Mouse (Mus musculus) hindbrain, postnatal 0 days (tissue): ENCODE data around the gene Hnrnpl. TPM values are rescaled to one million over a fixed set of nuclear protein-coding genes. Genes with fewer than 3 reads are reported as not detected.

Source experiments
- ATAC-seq: fragments of 200-750 bp; cut with Nextera tagmentation; 2 replicates; pipeline ENCODE4 v1.8.0; 2017; ENCODE audit warnings: mild to moderate bottlenecking, moderate TSS enrichment, moderate library complexity
- DNase-seq: peaks from one replicate; pipeline ENCODE4 v3.0.0-alpha.2; 2015; ENCODE audit warnings: low spot score
- H3K27ac ChIP-seq: fragments of 300-500 bp; sonication (generic); 2 replicates; pipeline ENCODE4 v1.5.1; 2014; ENCODE audit warnings: mild to moderate bottlenecking
- H3K27me3 ChIP-seq: fragments of 300-500 bp; sonication (generic); 2 replicates; pipeline ENCODE4 v1.6.1; 2014; ENCODE audit warnings: low read length, mixed read lengths; ENCODE audit not compliant: insufficient read depth
- H3K36me3 ChIP-seq: fragments of 300-500 bp; sonication (generic); 2 replicates; pipeline ENCODE4 v1.6.1; 2014; ENCODE audit warnings: low read length, mixed read lengths; ENCODE audit not compliant: insufficient read depth
- H3K4me1 ChIP-seq: fragments of 300-500 bp; sonication (generic); 2 replicates; pipeline ENCODE4 v1.6.1; 2014; ENCODE audit warnings: antibody characterized with exemption, low read length, mixed read lengths; ENCODE audit not compliant: insufficient read depth
- H3K4me2 ChIP-seq: fragments of 300-500 bp; sonication (generic); 2 replicates; pipeline ENCODE4 v1.6.1; 2014; ENCODE audit warnings: low read depth, mild to moderate bottlenecking, low read length, moderate library complexity, mixed read lengths
- H3K4me3 ChIP-seq: fragments of 300-500 bp; sonication (generic); 2 replicates; pipeline ENCODE4 v1.5.1; 2014; ENCODE audit warnings: low read length
- H3K9ac ChIP-seq: fragments of 300-500 bp; sonication (generic); replicated peaks from 2 replicates; pipeline ENCODE4 v1.6.1; 2014; ENCODE audit warnings: mild to moderate bottlenecking, low read length, moderate library complexity, mixed read lengths
- H3K9me3 ChIP-seq: fragments of 300-500 bp; sonication (generic); 2 replicates; pipeline ENCODE4 v1.6.1; 2016; ENCODE audit warnings: low read length, mixed read lengths
- CTCF ChIP-seq: IDR thresholded peaks from 2 replicates; pipeline ENCODE4 v1.5.1; 2016; ENCODE audit warnings: antibody characterized with exemption, control low read depth, low read depth
- WGBS: fragments of 180-500 bp; shearing (Covaris S2); extraction: QIAGEN DNeasy Blood & Tissue Kit; methylation state at CpG from one replicate; pipeline ENCODE4 v1.1.7; 2014; 5-methylcytosine and 5-hydroxymethylcytosine counted together
- polyA plus RNA-seq: library from polyadenylated mRNA; unstranded; fragments of >200 nt; fragmentation: Nextera tagmentation; extraction: Ambion mirVana; gene quantifications from 2 replicates; pipeline ENCODE4 v1.2.1, GENCODE M21; 2015
- total RNA-seq: library from RNA; depleted of rRNA; stranded (reverse); fragments of >200 nt; gene quantifications from 2 replicates; pipeline ENCODE4 v1.2.3, GENCODE M21; 2014

Hnrnpl gene
- total and polyA plus RNA-seq, 2 experiments from 2014 or later: 179 to 233 TPM

GRCm38 (mm10) chr7:28819571-28819970 is 11.2 kb downstream of the Hnrnpl start:
- Histone ChIP-seq H3K27me3 (no peaks in the 10 kb centered on the region), H3K4me2 (no peak overlapping the region), H3K4me1 (0 out of 2 replicates have a peak, but pooled peaks cover 5% of the 10 kb centered on the region), H3K36me3 (peaks cover 59% of the 10 kb centered on the region), H3K27ac (0 out of 2 replicates have a peak overlapping the region, but pooled peaks have one; percentile 26), H3K9ac (no peak overlapping the region), H3K9me3 (no peaks in the 10 kb centered on the region), H3K4me3 (no peak overlapping the region)
- no peak for DNase-seq
- ATAC-seq: no peak
- 66% methylated on average over 4 of the region's 4 CpGs for WGBS
- TF ChIP-seq CTCF: no peak

DNA sequence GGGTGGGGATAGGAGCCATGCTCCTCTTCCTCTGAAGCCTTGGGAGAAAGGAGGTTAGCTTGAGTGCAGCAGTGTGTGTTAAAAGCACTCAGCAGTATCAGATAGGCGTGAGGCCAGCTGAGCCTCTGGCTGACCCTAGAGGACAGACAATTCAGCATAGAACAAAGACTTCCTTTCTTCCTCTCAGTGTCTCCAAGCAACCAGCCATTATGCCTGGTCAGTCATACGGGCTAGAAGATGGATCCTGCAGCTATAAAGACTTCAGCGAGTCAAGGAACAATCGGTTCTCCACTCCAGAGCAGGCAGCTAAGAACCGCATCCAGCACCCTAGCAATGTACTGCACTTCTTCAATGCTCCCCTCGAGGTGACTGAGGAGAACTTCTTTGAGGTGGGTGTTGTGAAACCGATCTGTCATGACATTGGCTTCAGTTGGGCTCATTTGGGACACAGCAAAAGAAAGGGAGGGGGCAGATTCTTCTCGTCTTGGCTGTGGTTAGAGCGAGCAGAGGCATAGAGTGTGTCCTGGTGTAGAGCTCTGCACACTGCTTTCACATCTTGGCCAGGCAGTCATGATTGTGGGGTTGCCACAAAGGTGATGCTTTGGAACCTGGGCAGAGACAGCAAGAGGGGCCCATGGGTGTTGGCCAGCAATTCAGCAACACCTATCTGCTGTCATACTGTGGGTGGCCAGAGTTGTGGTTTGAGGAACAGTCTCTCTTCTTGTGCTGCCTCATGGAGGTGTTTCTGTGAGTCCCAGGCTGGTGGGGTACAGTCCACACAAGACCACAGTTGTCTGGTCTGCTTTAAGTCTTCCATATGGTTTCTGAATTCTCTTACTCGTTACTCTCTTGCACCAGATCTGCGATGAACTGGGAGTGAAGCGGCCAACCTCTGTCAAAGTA is 12.3 kb downstream of the Hnrnpl start:
- 26% methylated on average over 12 of the region's 12 CpGs for WGBS
- no peaks in the 10 kb centered on the region for H3K9me3 ChIP-seq
- H3K9ac ChIP-seq: no peak overlapping the region
- DNase-seq (peak; percentile 16), ATAC-seq (0 out of 2 replicates have a peak, but pooled peaks have one; percentile 19)
- 0 out of 2 replicates have a peak, but pooled peaks cover 7% of the 10 kb centered on the region for H3K4me1 ChIP-seq
- no peaks in the 10 kb centered on the region for H3K27me3 ChIP-seq
- peak overlapping the region; percentile 46; the same call in 1 of the 2 replicates for H3K27ac ChIP-seq
- TF ChIP-seq CTCF: no peak
- H3K36me3 ChIP-seq: peaks cover 50% of the 10 kb centered on the region
- no peak overlapping the region for H3K4me3 ChIP-seq
- H3K4me2 ChIP-seq: no peak overlapping the region

DNA sequence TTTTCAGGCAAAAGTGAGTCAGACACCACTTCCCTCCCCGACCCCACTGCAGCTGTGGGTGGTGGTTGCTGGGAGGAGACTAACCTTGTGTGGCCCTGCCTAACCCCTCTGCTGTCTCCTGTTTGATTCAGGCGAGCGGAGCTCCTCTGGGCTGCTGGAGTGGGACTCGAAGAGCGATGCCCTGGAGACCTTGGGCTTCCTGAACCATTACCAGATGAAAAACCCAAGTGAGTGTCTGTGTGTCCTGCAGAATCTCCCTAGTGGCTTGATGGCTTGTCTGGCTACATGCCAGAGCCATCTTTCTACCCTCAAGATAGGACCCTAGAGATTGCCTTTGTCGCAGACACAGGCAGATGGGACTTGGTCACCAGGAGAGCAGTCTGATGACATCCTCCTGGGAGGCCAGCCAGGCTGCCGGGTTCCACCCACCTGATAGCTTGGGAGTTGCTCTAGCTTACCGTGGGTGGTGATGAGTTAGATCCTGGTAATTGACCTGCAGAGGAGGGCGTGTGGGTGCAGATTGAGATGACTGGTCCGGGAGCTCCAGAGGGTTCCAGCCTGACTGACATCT is 13.0 kb downstream of the Hnrnpl start:
- H3K9ac ChIP-seq: no peak overlapping the region
- no peaks in the 10 kb centered on the region for H3K27me3 ChIP-seq
- 41% methylated on average over 10 of the region's 10 CpGs for WGBS
- no peak overlapping the region for H3K4me2 ChIP-seq
- ATAC-seq: 0 out of 2 replicates have a peak, but pooled peaks have one; percentile 3
- 0 out of 2 replicates have a peak, but pooled peaks cover 13% of the 10 kb centered on the region for H3K4me1 ChIP-seq
- H3K9me3 ChIP-seq: no peaks in the 10 kb centered on the region
- no peak overlapping the region for H3K4me3 ChIP-seq
- peak overlapping the region; percentile 46; the same call in 1 of the 2 replicates for H3K27ac ChIP-seq
- TF ChIP-seq CTCF: no peak
- peak; percentile 23 for DNase-seq
- peaks cover 42% of the 10 kb centered on the region for H3K36me3 ChIP-seq

GRCm38 (mm10) chr7:28822556-28822955 is 14.2 kb downstream of the Hnrnpl start:
- WGBS: 55% methylated on average over 1 of the region's 1 CpGs
- ATAC-seq (no peak), DNase-seq (no peak)
- Histone ChIP-seq H3K27ac (no peak overlapping the region), H3K36me3 (peaks cover 32% of the 10 kb centered on the region), H3K4me3 (no peak overlapping the region), H3K27me3 (no peaks in the 10 kb centered on the region), H3K4me2 (no peak overlapping the region), H3K4me1 (0 out of 2 replicates have a peak, but pooled peaks cover 13% of the 10 kb centered on the region), H3K9me3 (no peaks in the 10 kb centered on the region), H3K9ac (no peak overlapping the region)
- TF ChIP-seq CTCF: no peak

GRCm38 (mm10) chr7:28822993-28823903 is 14.9 kb downstream of the Hnrnpl start:
- Histone ChIP-seq H3K9ac (no peak overlapping the region), H3K27ac (no peak overlapping the region), H3K36me3 (peaks cover 27% of the 10 kb centered on the region)

GRCm38 (mm10) chr7:28823932-28824331 is 15.6 kb downstream of the Hnrnpl start:
- DNase-seq (no peak), ATAC-seq (no peak)
- TF ChIP-seq CTCF: no peak
- Histone ChIP-seq H3K4me3 (no peak overlapping the region), H3K9me3 (no peaks in the 10 kb centered on the region), H3K9ac (no peak overlapping the region), H3K27ac (peak overlapping the region; percentile 79; the same call in 1 of the 2 replicates), H3K27me3 (no peaks in the 10 kb centered on the region), H3K4me1 (0 out of 2 replicates have a peak, but pooled peaks cover 13% of the 10 kb centered on the region), H3K4me2 (no peak overlapping the region), H3K36me3 (peaks cover 23% of the 10 kb centered on the region)
- WGBS: 56% methylated on average over 2 of the region's 2 CpGs

More at GRCm38 (mm10) chr7:28822993-28823903, 14.9 kb downstream of the Hnrnpl start:
- DNase-seq (no peak), ATAC-seq (no peak)
- TF ChIP-seq CTCF: no peak
- Histone ChIP-seq H3K27me3 (no peaks in the 10 kb centered on the region), H3K4me1 (0 out of 2 replicates have a peak, but pooled peaks cover 13% of the 10 kb centered on the region), H3K4me2 (no peak overlapping the region), H3K4me3 (no peak overlapping the region), H3K9me3 (no peaks in the 10 kb centered on the region)
- 58% methylated on average over 10 of the region's 10 CpGs for WGBS
